Mouse (Mus musculus): ENCODE results near the gene Zbtb40. TPM values are rescaled to one million over a fixed set of nuclear protein-coding genes. Genes with fewer than 3 reads are reported as not detected.

Zbtb40 gene
- polyA plus RNA-seq, 1 experiment from 2014 or later, result 2.4 TPM

GRCm38 (mm10) chr4:136970939-136971338 is 77.7 kb downstream of the Zbtb40 start:
- no peaks in the 10 kb centered on the region for H3K4me1 ChIP-seq (replicated peaks)
- no peak overlapping the region for H3K27ac ChIP-seq
- WGBS, result 9% methylated on average over 6 of the region's 6 CpGs
- peaks cover 74% of the 10 kb centered on the region for H3K27me3 ChIP-seq
- no peak for ATAC-seq (replicated peaks; ENCODE audit: insufficient number of reproducible peaks, insufficient read depth, low FRiP score, low read depth)
- no peak overlapping the region for H3K4me2 ChIP-seq
- no peak overlapping the region for H3K4me3 ChIP-seq
- H3K9ac ChIP-seq, result no peak overlapping the region
- no peaks in the 10 kb centered on the region for H3K9me3 ChIP-seq (replicated peaks)
- H3K36me3 ChIP-seq, result no peaks in the 10 kb centered on the region

GRCm38 (mm10) chr4:136969503-136970276 is 78.9 kb downstream of the Zbtb40 start:
- 24% methylated on average over 16 of the region's 16 CpGs for WGBS

GRCm38 (mm10) chr4:136969096-136969495 is 79.5 kb downstream of the Zbtb40 start:
- Histone ChIP-seq H3K4me1 (replicated peaks) (0 out of 2 replicates have a peak, but pooled peaks cover 3% of the 10 kb centered on the region), H3K27me3 (peaks cover 93% of the 10 kb centered on the region), H3K4me2 (no peak overlapping the region), H3K9me3 (replicated peaks) (no peaks in the 10 kb centered on the region), H3K36me3 (no peaks in the 10 kb centered on the region), H3K9ac (no peak overlapping the region), H3K4me3 (no peak overlapping the region), H3K27ac (no peak overlapping the region)
- 34% methylated on average over 8 of the region's 8 CpGs for WGBS
- ATAC-seq (replicated peaks; ENCODE audit: insufficient number of reproducible peaks, insufficient read depth, low FRiP score, low read depth), result no peak

More at GRCm38 (mm10) chr4:136969503-136970276, 78.9 kb downstream of the Zbtb40 start:
- ATAC-seq (replicated peaks; ENCODE audit: insufficient number of reproducible peaks, insufficient read depth, low FRiP score, low read depth), result no peak
- no peak overlapping the region for H3K27ac ChIP-seq
- no peak overlapping the region for H3K4me2 ChIP-seq
- no peaks in the 10 kb centered on the region for H3K36me3 ChIP-seq
- H3K9ac ChIP-seq, result no peak overlapping the region
- peaks cover 87% of the 10 kb centered on the region for H3K27me3 ChIP-seq
- no peak overlapping the region for H3K4me3 ChIP-seq
- no peaks in the 10 kb centered on the region for H3K9me3 ChIP-seq (replicated peaks)
- 0 out of 2 replicates have a peak, but pooled peaks cover 2% of the 10 kb centered on the region for H3K4me1 ChIP-seq (replicated peaks)

- no peak overlapping the region for H3K27ac ChIP-seq
- H3K9me3 ChIP-seq (replicated peaks), result no peaks in the 10 kb centered on the region
- 27% methylated on average over 9 of the region's 9 CpGs for WGBS
- no peak overlapping the region for H3K4me2 ChIP-seq
- H3K4me1 ChIP-seq (replicated peaks), result 0 out of 2 replicates have a peak, but pooled peaks cover 3% of the 10 kb centered on the region
- H3K4me3 ChIP-seq, result no peak overlapping the region
- H3K9ac ChIP-seq, result no peak overlapping the region
- H3K27me3 ChIP-seq, result peaks cover 99% of the 10 kb centered on the region
- no peaks in the 10 kb centered on the region for H3K36me3 ChIP-seq
- no peak for ATAC-seq (replicated peaks; ENCODE audit: insufficient number of reproducible peaks, insufficient read depth, low FRiP score, low read depth)
Observed at GRCm38 (mm10) chr4:136967511-136967910, 81.1 kb downstream of the Zbtb40 start.

- Histone ChIP-seq H3K4me2 (no peak overlapping the region), H3K4me3 (no peak overlapping the region), H3K27ac (no peak overlapping the region), H3K9me3 (replicated peaks) (no peaks in the 10 kb centered on the region), H3K4me1 (replicated peaks) (0 out of 2 replicates have a peak, but pooled peaks cover 3% of the 10 kb centered on the region), H3K9ac (no peak overlapping the region), H3K36me3 (no peaks in the 10 kb centered on the region), H3K27me3 (peaks cover 100% of the 10 kb centered on the region)
- WGBS, result 33% methylated on average over 16 of the region's 16 CpGs
- ATAC-seq (replicated peaks; ENCODE audit: insufficient number of reproducible peaks, insufficient read depth, low FRiP score, low read depth), result no peak
Observed at GRCm38 (mm10) chr4:136966493-136967390, 81.9 kb downstream of the Zbtb40 start.

GRCm38 (mm10) chr4:136964990-136965421 is 83.6 kb downstream of the Zbtb40 start:
- no peaks in the 10 kb centered on the region for H3K36me3 ChIP-seq
- no peaks in the 10 kb centered on the region for H3K9me3 ChIP-seq (replicated peaks)
- H3K27ac ChIP-seq, result no peak overlapping the region
- no peak overlapping the region for H3K4me2 ChIP-seq
- H3K4me1 ChIP-seq (replicated peaks), result 0 out of 2 replicates have a peak, but pooled peaks cover 3% of the 10 kb centered on the region
- no peak overlapping the region for H3K4me3 ChIP-seq
- no peak overlapping the region for H3K9ac ChIP-seq
- ATAC-seq (replicated peaks; ENCODE audit: insufficient number of reproducible peaks, insufficient read depth, low FRiP score, low read depth), result no peak
- 21% methylated on average over 15 of the region's 15 CpGs for WGBS
- peaks cover 98% of the 10 kb centered on the region for H3K27me3 ChIP-seq

GRCm38 (mm10) chr4:136962447-136962846 is 86.2 kb downstream of the Zbtb40 start:
- 49% methylated on average over 4 of the region's 4 CpGs for WGBS
- no peak overlapping the region for H3K27ac ChIP-seq
- no peaks in the 10 kb centered on the region for H3K9me3 ChIP-seq (replicated peaks)
- H3K4me1 ChIP-seq (replicated peaks), result 0 out of 2 replicates have a peak, but pooled peaks cover 3% of the 10 kb centered on the region
- H3K36me3 ChIP-seq, result no peaks in the 10 kb centered on the region
- H3K4me2 ChIP-seq, result no peak overlapping the region
- no peak overlapping the region for H3K4me3 ChIP-seq
- no peak for ATAC-seq (replicated peaks; ENCODE audit: insufficient number of reproducible peaks, insufficient read depth, low FRiP score, low read depth)
- no peak overlapping the region for H3K9ac ChIP-seq
- H3K27me3 ChIP-seq, result peaks cover 97% of the 10 kb centered on the region

- H3K4me3 ChIP-seq, result no peak overlapping the region
- H3K27me3 ChIP-seq, result peaks cover 97% of the 10 kb centered on the region
- no peak overlapping the region for H3K4me2 ChIP-seq
- H3K4me1 ChIP-seq (replicated peaks), result peaks cover 5% of the 10 kb centered on the region
- H3K36me3 ChIP-seq, result no peaks in the 10 kb centered on the region
- WGBS, result 43% methylated on average over 4 of the region's 4 CpGs
- no peaks in the 10 kb centered on the region for H3K9me3 ChIP-seq (replicated peaks)
- H3K9ac ChIP-seq, result no peak overlapping the region
- no peak for ATAC-seq (replicated peaks; ENCODE audit: insufficient number of reproducible peaks, insufficient read depth, low FRiP score, low read depth)
- no peak overlapping the region for H3K27ac ChIP-seq
Observed at GRCm38 (mm10) chr4:136961642-136962285, 86.8 kb downstream of the Zbtb40 start.

- Histone ChIP-seq H3K4me2 (no peak overlapping the region), H3K27ac (no peak overlapping the region), H3K4me3 (no peak overlapping the region), H3K9me3 (replicated peaks) (no peaks in the 10 kb centered on the region), H3K9ac (no peak overlapping the region), H3K27me3 (peaks cover 97% of the 10 kb centered on the region), H3K4me1 (replicated peaks) (peaks cover 10% of the 10 kb centered on the region), H3K36me3 (no peaks in the 10 kb centered on the region)
- no peak for ATAC-seq (replicated peaks; ENCODE audit: insufficient number of reproducible peaks, insufficient read depth, low FRiP score, low read depth)
- 61% methylated on average over 9 of the region's 9 CpGs for WGBS
Observed at GRCm38 (mm10) chr4:136960581-136960980, 88.0 kb downstream of the Zbtb40 start.

- ATAC-seq (replicated peaks; ENCODE audit: insufficient number of reproducible peaks, insufficient read depth, low FRiP score, low read depth), result no peak
- 29% methylated on average over 3 of the region's 3 CpGs for WGBS
Observed at GRCm38 (mm10) chr4:136960068-136960467, 88.5 kb downstream of the Zbtb40 start.

More at GRCm38 (mm10) chr4:136960068-136960467, 88.5 kb downstream of the Zbtb40 start:
- H3K9me3 ChIP-seq (replicated peaks), result no peaks in the 10 kb centered on the region
- H3K4me2 ChIP-seq, result no peak overlapping the region
- no peak overlapping the region for H3K9ac ChIP-seq
- no peak overlapping the region for H3K27ac ChIP-seq
- no peaks in the 10 kb centered on the region for H3K36me3 ChIP-seq
- peaks cover 10% of the 10 kb centered on the region for H3K4me1 ChIP-seq (replicated peaks)
- peaks cover 97% of the 10 kb centered on the region for H3K27me3 ChIP-seq
- H3K4me3 ChIP-seq, result no peak overlapping the region

Measured in heart, embryonic 15.5 days (tissue).